Mouse (Mus musculus): ENCODE results near the gene Gas1. TPM values are rescaled to one million over a fixed set of nuclear protein-coding genes. Genes with fewer than 3 reads are reported as not detected.

Gene Gas1
- polyA plus RNA-seq, 1 experiment from 2014 or later = 236 TPM

- Histone ChIP-seq H3K4me2 (replicated peaks) (no peak overlapping the region), H3K4me3 (replicated peaks) (no peak overlapping the region), H3K4me1 (peaks cover 8% of the 10 kb centered on the region), H3K27me3 (no peaks in the 10 kb centered on the region), H3K9ac (no peak overlapping the region), H3K27ac (replicated peaks) (no peak overlapping the region), H3K36me3 (no peaks in the 10 kb centered on the region), H3K9me3 (replicated peaks) (no peaks in the 10 kb centered on the region)
- WGBS = 80% methylated on average over 8 of the region's 8 CpGs
- no peak for ATAC-seq (ENCODE audit: insufficient number of reproducible peaks, low FRiP score, low TSS enrichment, low read depth)
These were observed 11.8 kb upstream of the Gas1 start for GRCm38 (mm10) chr13:60188952-60189351.

GRCm38 (mm10) chr13:60187276-60187675, 10.1 kb upstream of the Gas1 start:
- Histone ChIP-seq H3K4me3 (replicated peaks) (no peak overlapping the region), H3K4me1 (no peaks in the 10 kb centered on the region), H3K9ac (no peak overlapping the region), H3K27me3 (no peaks in the 10 kb centered on the region), H3K4me2 (replicated peaks) (no peak overlapping the region), H3K9me3 (replicated peaks) (no peaks in the 10 kb centered on the region), H3K36me3 (no peaks in the 10 kb centered on the region), H3K27ac (replicated peaks) (no peak overlapping the region)
- no peak for ATAC-seq (ENCODE audit: insufficient number of reproducible peaks, low FRiP score, low TSS enrichment, low read depth)
- 89% methylated on average over 2 of the region's 2 CpGs for WGBS

- H3K36me3 ChIP-seq = no peaks in the 10 kb centered on the region
- no peak overlapping the region for H3K4me3 ChIP-seq (replicated peaks)
- H3K9ac ChIP-seq = no peak overlapping the region
- H3K27me3 ChIP-seq = no peaks in the 10 kb centered on the region
- ATAC-seq (ENCODE audit: insufficient number of reproducible peaks, low FRiP score, low TSS enrichment, low read depth) = no peak
- H3K27ac ChIP-seq (replicated peaks) = no peak overlapping the region
- 70% methylated on average over 4 of the region's 4 CpGs for WGBS
- peaks cover 9% of the 10 kb centered on the region; the same call in 1 of the 2 replicates for H3K4me1 ChIP-seq
- no peaks in the 10 kb centered on the region for H3K9me3 ChIP-seq (replicated peaks)
- H3K4me2 ChIP-seq (replicated peaks) = no peak overlapping the region
These were observed 5.2 kb upstream of the Gas1 start for GRCm38 (mm10) chr13:60182346-60182745.

- H3K4me2 ChIP-seq (replicated peaks) = no peak overlapping the region
- H3K36me3 ChIP-seq = no peaks in the 10 kb centered on the region
- H3K27ac ChIP-seq (replicated peaks) = peak overlapping the region; percentile 100; the same call in 1 of the 2 replicates
- no peak for ATAC-seq (ENCODE audit: insufficient number of reproducible peaks, low FRiP score, low TSS enrichment, low read depth)
- H3K4me1 ChIP-seq = peaks cover 9% of the 10 kb centered on the region; the same call in 1 of the 2 replicates
- H3K4me3 ChIP-seq (replicated peaks) = no peak overlapping the region
- no peak overlapping the region for H3K9ac ChIP-seq
- H3K27me3 ChIP-seq = no peaks in the 10 kb centered on the region
- 71% methylated on average over 4 of the region's 4 CpGs for WGBS
- no peaks in the 10 kb centered on the region for H3K9me3 ChIP-seq (replicated peaks)
These were observed 2.5 kb upstream of the Gas1 start for GRCm38 (mm10) chr13:60179641-60180040.

GRCm38 (mm10) chr13:60178416-60178815, 1.3 kb upstream of the Gas1 start:
- peak overlapping the region; percentile 59 for H3K4me2 ChIP-seq (replicated peaks)
- H3K4me1 ChIP-seq = peaks cover 16% of the 10 kb centered on the region; the same call in 1 of the 2 replicates
- H3K36me3 ChIP-seq = no peaks in the 10 kb centered on the region
- 1% methylated on average over 15 of the region's 15 CpGs for WGBS
- H3K27ac ChIP-seq (replicated peaks) = peak overlapping the region; percentile 100
- ATAC-seq (ENCODE audit: insufficient number of reproducible peaks, low FRiP score, low TSS enrichment, low read depth) = no peak
- H3K9ac ChIP-seq = peak overlapping the region; percentile 40
- no peaks in the 10 kb centered on the region for H3K9me3 ChIP-seq (replicated peaks)
- H3K27me3 ChIP-seq = no peaks in the 10 kb centered on the region
- H3K4me3 ChIP-seq (replicated peaks) = peak overlapping the region; percentile 84

- peak overlapping the region; percentile 100 for H3K27ac ChIP-seq (replicated peaks)
- peaks cover 21% of the 10 kb centered on the region for H3K4me1 ChIP-seq
- H3K9ac ChIP-seq = 0 out of 2 replicates have a peak overlapping the region, but pooled peaks have one; percentile 40
- peak overlapping the region; percentile 59 for H3K4me2 ChIP-seq (replicated peaks)
- no peaks in the 10 kb centered on the region for H3K9me3 ChIP-seq (replicated peaks)
- 0% methylated on average over 13 of the region's 13 CpGs for WGBS
- no peaks in the 10 kb centered on the region for H3K36me3 ChIP-seq
- no peaks in the 10 kb centered on the region for H3K27me3 ChIP-seq
- ATAC-seq (ENCODE audit: insufficient number of reproducible peaks, low FRiP score, low TSS enrichment, low read depth) = no peak
- peak overlapping the region; percentile 84 for H3K4me3 ChIP-seq (replicated peaks)
These were observed 589 bp upstream of the Gas1 start for GRCm38 (mm10) chr13:60177797-60178110.

GRCm38 (mm10) chr13:60176776-60177105, 424 bp downstream of the Gas1 start:
- Histone ChIP-seq H3K27ac (replicated peaks) (peak overlapping the region; percentile 100), H3K27me3 (no peaks in the 10 kb centered on the region), H3K4me1 (peaks cover 28% of the 10 kb centered on the region), H3K9me3 (replicated peaks) (no peaks in the 10 kb centered on the region), H3K4me3 (replicated peaks) (peak overlapping the region; percentile 84), H3K9ac (peak overlapping the region; percentile 94), H3K4me2 (replicated peaks) (peak overlapping the region; percentile 59), H3K36me3 (no peaks in the 10 kb centered on the region)
- ATAC-seq (ENCODE audit: insufficient number of reproducible peaks, low FRiP score, low TSS enrichment, low read depth) = no peak
- WGBS = 0% methylated on average over 51 of the region's 53 CpGs

GRCm38 (mm10) chr13:60176136-60176775, 909 bp downstream of the Gas1 start:
- Histone ChIP-seq H3K27me3 (no peaks in the 10 kb centered on the region), H3K9me3 (replicated peaks) (no peaks in the 10 kb centered on the region), H3K4me1 (peaks cover 28% of the 10 kb centered on the region), H3K9ac (peak overlapping the region; percentile 94), H3K4me2 (replicated peaks) (peak overlapping the region; percentile 59), H3K4me3 (replicated peaks) (peak overlapping the region; percentile 84), H3K36me3 (no peaks in the 10 kb centered on the region), H3K27ac (replicated peaks) (peak overlapping the region; percentile 100)
- WGBS = under 1% methylated on average over 80 of the region's 82 CpGs
- ATAC-seq (ENCODE audit: insufficient number of reproducible peaks, low FRiP score, low TSS enrichment, low read depth) = peak; percentile 5; the same call in 1 of the 2 replicates

- ATAC-seq (ENCODE audit: insufficient number of reproducible peaks, low FRiP score, low TSS enrichment, low read depth) = no peak
- H3K4me1 ChIP-seq = peaks cover 28% of the 10 kb centered on the region
- peak overlapping the region; percentile 94 for H3K9ac ChIP-seq
- WGBS = under 1% methylated on average over 59 of the region's 59 CpGs
- peak overlapping the region; percentile 100 for H3K27ac ChIP-seq (replicated peaks)
- peak overlapping the region; percentile 59 for H3K4me2 ChIP-seq (replicated peaks)
- no peaks in the 10 kb centered on the region for H3K27me3 ChIP-seq
- H3K36me3 ChIP-seq = no peaks in the 10 kb centered on the region
- H3K4me3 ChIP-seq (replicated peaks) = peak overlapping the region; percentile 84
- no peaks in the 10 kb centered on the region for H3K9me3 ChIP-seq (replicated peaks)
These were observed 1.6 kb downstream of the Gas1 start for GRCm38 (mm10) chr13:60175490-60176135.

- peak overlapping the region; percentile 84 for H3K4me3 ChIP-seq (replicated peaks)
- no peaks in the 10 kb centered on the region for H3K9me3 ChIP-seq (replicated peaks)
- H3K27ac ChIP-seq (replicated peaks) = peak overlapping the region; percentile 100
- WGBS = 0% methylated on average over 7 of the region's 7 CpGs
- ATAC-seq (ENCODE audit: insufficient number of reproducible peaks, low FRiP score, low TSS enrichment, low read depth) = no peak
- no peaks in the 10 kb centered on the region for H3K36me3 ChIP-seq
- H3K4me2 ChIP-seq (replicated peaks) = peak overlapping the region; percentile 59
- no peaks in the 10 kb centered on the region for H3K27me3 ChIP-seq
- H3K4me1 ChIP-seq = peaks cover 28% of the 10 kb centered on the region
- H3K9ac ChIP-seq = peak overlapping the region; percentile 94
These were observed 2.2 kb downstream of the Gas1 start for GRCm38 (mm10) chr13:60174953-60175352.

GRCm38 (mm10) chr13:60173591-60174524, 3.3 kb downstream of the Gas1 start:
- WGBS = 8% methylated on average over 12 of the region's 12 CpGs
- peak overlapping the region; percentile 84 for H3K4me3 ChIP-seq (replicated peaks)
- no peaks in the 10 kb centered on the region for H3K27me3 ChIP-seq
- H3K4me2 ChIP-seq (replicated peaks) = peak overlapping the region; percentile 59
- no peaks in the 10 kb centered on the region for H3K9me3 ChIP-seq (replicated peaks)
- H3K9ac ChIP-seq = peak overlapping the region; percentile 15; the same call in 1 of the 2 replicates
- H3K36me3 ChIP-seq = no peaks in the 10 kb centered on the region
- H3K4me1 ChIP-seq = peaks cover 23% of the 10 kb centered on the region
- ATAC-seq (ENCODE audit: insufficient number of reproducible peaks, low FRiP score, low TSS enrichment, low read depth) = no peak
- peak overlapping the region; percentile 61 for H3K27ac ChIP-seq (replicated peaks)

Data from embryonic facial prominence, embryonic 15.5 days (tissue).